Mouse (Mus musculus): ENCODE measurements around the gene Dennd1b.

- TF ChIP-seq CTCF (IDR thresholded peaks at IDR 0.05; ENCODE audit: low read depth), result no peak
- no peak for TF ChIP-seq EP300 (IDR thresholded peaks at IDR 0.05; ENCODE audit: low read depth)
These were observed 33.2 kb upstream of the Dennd1b start for GRCm38 (mm10) chr1:138929985-138930384.
